Mouse (Mus musculus): ENCODE results near the gene Ggt5. TPM values are rescaled to one million over a fixed set of nuclear protein-coding genes. Genes with fewer than 3 reads are reported as not detected.
"Not testable (repeated sequence)": the region's sequence is repeated elsewhere in the genome, so short reads cannot be mapped to it uniquely, and the experiment has no call there.

Gene Ggt5
- polyA plus RNA-seq (2012; rRNA removed), result 8.6 and 10.5 TPM in 2 replicates

- peak; percentile 34 for DNase-seq (ENCODE audit: low spot score)
Observed at GRCm38 (mm10) chr10:75589129-75589528, at the start of gene Ggt5. Ggt5 (plus strand) TSS chr10:75589340.

GRCm38 (mm10) chr10:75547901-75548300, 41.2 kb upstream of the Ggt5 start:
- DNase-seq (ENCODE audit: low spot score), result no peak

- DNase-seq (ENCODE audit: low spot score), result no peak
Observed at GRCm38 (mm10) chr10:75548486-75548885, 40.7 kb upstream of the Ggt5 start.

- DNase-seq (ENCODE audit: low spot score), result no peak
Observed at GRCm38 (mm10) chr10:75549886-75550285, 39.3 kb upstream of the Ggt5 start.

- no peak for DNase-seq (ENCODE audit: low spot score)
Observed at GRCm38 (mm10) chr10:75551175-75551574, 38.0 kb upstream of the Ggt5 start.

GRCm38 (mm10) chr10:75552106-75552505, 37.0 kb upstream of the Ggt5 start:
- no peak for DNase-seq (ENCODE audit: low spot score)

GRCm38 (mm10) chr10:75552701-75553450, 36.3 kb upstream of the Ggt5 start:
- DNase-seq (ENCODE audit: low spot score), result no peak

- DNase-seq (ENCODE audit: low spot score), result no peak
Observed at GRCm38 (mm10) chr10:75554090-75554489, 35.0 kb upstream of the Ggt5 start.

- DNase-seq (ENCODE audit: low spot score), result no peak
Observed at GRCm38 (mm10) chr10:75555557-75555956, 33.6 kb upstream of the Ggt5 start.

- no peak for DNase-seq (ENCODE audit: low spot score)
Observed at GRCm38 (mm10) chr10:75556026-75556425, 33.1 kb upstream of the Ggt5 start.

- DNase-seq (ENCODE audit: low spot score), result no peak
Observed at GRCm38 (mm10) chr10:75558515-75558914, 30.6 kb upstream of the Ggt5 start.

GRCm38 (mm10) chr10:75559041-75559675, 30.0 kb upstream of the Ggt5 start:
- no peak for DNase-seq (ENCODE audit: low spot score)

- DNase-seq (ENCODE audit: low spot score), result no peak
Observed at GRCm38 (mm10) chr10:75559676-75560548, 29.2 kb upstream of the Ggt5 start, which contains the start of gene Lrrc75b. Lrrc75b (minus strand) TSS chr10:75560330.

- DNase-seq (ENCODE audit: low spot score), result no peak
Observed at GRCm38 (mm10) chr10:75560549-75560899, 28.6 kb upstream of the Ggt5 start.

- no peak for DNase-seq (ENCODE audit: low spot score)
Observed at GRCm38 (mm10) chr10:75561071-75561654, 28.0 kb upstream of the Ggt5 start, which contains the start of gene Ggt1. Ggt1 (plus strand) TSS chr10:75561604.

- no peak for DNase-seq (ENCODE audit: low spot score)
Observed at GRCm38 (mm10) chr10:75562596-75562995, 26.5 kb upstream of the Ggt5 start.

- no peak for DNase-seq (ENCODE audit: low spot score)
Observed at GRCm38 (mm10) chr10:75564687-75565265, 24.4 kb upstream of the Ggt5 start.

- DNase-seq (ENCODE audit: low spot score), result no peak
Observed at GRCm38 (mm10) chr10:75565436-75565835, 23.7 kb upstream of the Ggt5 start.

- DNase-seq (ENCODE audit: low spot score), result no peak
Observed at GRCm38 (mm10) chr10:75565906-75566305, 23.2 kb upstream of the Ggt5 start.

- no peak for DNase-seq (ENCODE audit: low spot score)
Observed at GRCm38 (mm10) chr10:75566321-75566720, 22.8 kb upstream of the Ggt5 start.

GRCm38 (mm10) chr10:75566765-75567164, 22.4 kb upstream of the Ggt5 start:
- DNase-seq (ENCODE audit: low spot score), result not testable (repeated sequence)

GRCm38 (mm10) chr10:75568029-75568428, 21.1 kb upstream of the Ggt5 start:
- DNase-seq (ENCODE audit: low spot score), result no peak

Measured in urinary bladder, adult 2 months (tissue).